Mouse (Mus musculus): ENCODE data around the gene Isy1. TPM values are rescaled to one million over a fixed set of nuclear protein-coding genes. Genes with fewer than 3 reads are reported as not detected.

The Isy1 gene
- polyA plus RNA-seq, 1 experiment, result 44.4 TPM

- no peaks in the 10 kb centered on the region for H3K79me2 ChIP-seq (ENCODE audit: control insufficient read depth, insufficient read depth)
- H3ac ChIP-seq (ENCODE audit: control insufficient read depth, insufficient read length, low read depth), result no peak overlapping the region
- TF ChIP-seq MYOG (IDR thresholded peaks at IDR 0.05; ENCODE audit: control insufficient read depth, extremely low read depth, insufficient read length), result no peak
- no peaks in the 10 kb centered on the region for H3K79me3 ChIP-seq (ENCODE audit: low read depth)
- H3K27me3 ChIP-seq (ENCODE audit: control insufficient read depth, insufficient read depth, insufficient read length), result no peaks in the 10 kb centered on the region
- H3K36me3 ChIP-seq (ENCODE audit: control insufficient read depth, insufficient read depth), result no peaks in the 10 kb centered on the region
- no peak overlapping the region for H3K4me3 ChIP-seq (ENCODE audit: insufficient read depth, poor library complexity, severe bottlenecking)
These were observed 42.2 kb downstream of the Isy1 start for GRCm38 (mm10) chr6:87796251-87796880.

- Histone ChIP-seq H3K79me3 (ENCODE audit: low read depth) (no peaks in the 10 kb centered on the region), H3ac (ENCODE audit: control insufficient read depth, insufficient read length, low read depth) (no peak overlapping the region), H3K27me3 (ENCODE audit: control insufficient read depth, insufficient read depth, insufficient read length) (no peaks in the 10 kb centered on the region), H3K79me2 (ENCODE audit: control insufficient read depth, insufficient read depth) (no peaks in the 10 kb centered on the region), H3K36me3 (ENCODE audit: control insufficient read depth, insufficient read depth) (no peaks in the 10 kb centered on the region), H3K4me3 (ENCODE audit: insufficient read depth, poor library complexity, severe bottlenecking) (no peak overlapping the region)
- TF ChIP-seq CTCF (IDR thresholded peaks at IDR 0.05; ENCODE audit: control insufficient read depth, insufficient read depth, insufficient read length), result no peak
- no peak for TF ChIP-seq MAX (IDR thresholded peaks at IDR 0.05)
- no peak for TF ChIP-seq MYOD1 (IDR thresholded peaks at IDR 0.05; ENCODE audit: control insufficient read depth, insufficient read length, low read depth)
These were observed 43.0 kb downstream of the Isy1 start for GRCm38 (mm10) chr6:87795385-87796150.

- no peak for TF ChIP-seq MYOG (IDR thresholded peaks at IDR 0.05; ENCODE audit: control insufficient read depth, extremely low read depth, insufficient read length)
- TF ChIP-seq CEBPB (IDR thresholded peaks at IDR 0.05; ENCODE audit: low read depth), result no peak
- TF ChIP-seq FOSL1 (IDR thresholded peaks at IDR 0.05; ENCODE audit: insufficient read depth, low read length, poor library complexity, severe bottlenecking), result no peak
- no peak for TF ChIP-seq MAX (IDR thresholded peaks at IDR 0.05)
- TF ChIP-seq CTCF (IDR thresholded peaks at IDR 0.05; ENCODE audit: control insufficient read depth, insufficient read depth, insufficient read length), result no peak
- no peak for TF ChIP-seq USF1 (IDR thresholded peaks at IDR 0.05; ENCODE audit: low read depth)
- TF ChIP-seq MYOD1 (IDR thresholded peaks at IDR 0.05; ENCODE audit: control insufficient read depth, insufficient read length, low read depth), result no peak
- no peak overlapping the region for H3ac ChIP-seq (ENCODE audit: control insufficient read depth, insufficient read length, low read depth)
- H3K27me3 ChIP-seq (ENCODE audit: control insufficient read depth, insufficient read depth, insufficient read length), result no peaks in the 10 kb centered on the region
- no peak overlapping the region for H3K4me3 ChIP-seq (ENCODE audit: insufficient read depth, poor library complexity, severe bottlenecking)
- H3K79me3 ChIP-seq (ENCODE audit: low read depth), result no peaks in the 10 kb centered on the region
- H3K79me2 ChIP-seq (ENCODE audit: control insufficient read depth, insufficient read depth), result no peaks in the 10 kb centered on the region
- H3K36me3 ChIP-seq (ENCODE audit: control insufficient read depth, insufficient read depth), result no peaks in the 10 kb centered on the region
These were observed 44.6 kb downstream of the Isy1 start for GRCm38 (mm10) chr6:87793821-87794510.

- no peak overlapping the region for H3K4me3 ChIP-seq (ENCODE audit: insufficient read depth, poor library complexity, severe bottlenecking)
- no peak overlapping the region for H3ac ChIP-seq (ENCODE audit: control insufficient read depth, insufficient read length, low read depth)
- no peaks in the 10 kb centered on the region for H3K27me3 ChIP-seq (ENCODE audit: control insufficient read depth, insufficient read depth, insufficient read length)
These were observed 46.8 kb downstream of the Isy1 start for GRCm38 (mm10) chr6:87791826-87792225.

GRCm38 (mm10) chr6:87790779-87791480 lies 47.7 kb downstream of the Isy1 start:
- H3ac ChIP-seq (ENCODE audit: control insufficient read depth, insufficient read length, low read depth), result no peak overlapping the region
- no peaks in the 10 kb centered on the region for H3K79me3 ChIP-seq (ENCODE audit: low read depth)
- H3K36me3 ChIP-seq (ENCODE audit: control insufficient read depth, insufficient read depth), result no peaks in the 10 kb centered on the region
- no peak for TF ChIP-seq MYOD1 (IDR thresholded peaks at IDR 0.05; ENCODE audit: control insufficient read depth, insufficient read length, low read depth)
- TF ChIP-seq USF1 (IDR thresholded peaks at IDR 0.05; ENCODE audit: low read depth), result no peak
- TF ChIP-seq FOSL1 (IDR thresholded peaks at IDR 0.05; ENCODE audit: insufficient read depth, low read length, poor library complexity, severe bottlenecking), result no peak
- TF ChIP-seq MYOG (IDR thresholded peaks at IDR 0.05; ENCODE audit: control insufficient read depth, extremely low read depth, insufficient read length), result no peak
- TF ChIP-seq CEBPB (IDR thresholded peaks at IDR 0.05; ENCODE audit: low read depth), result no peak
- no peak for TF ChIP-seq MAX (IDR thresholded peaks at IDR 0.05)
- no peaks in the 10 kb centered on the region for H3K79me2 ChIP-seq (ENCODE audit: control insufficient read depth, insufficient read depth)
- H3K4me3 ChIP-seq (ENCODE audit: insufficient read depth, poor library complexity, severe bottlenecking), result no peak overlapping the region
- no peaks in the 10 kb centered on the region for H3K27me3 ChIP-seq (ENCODE audit: control insufficient read depth, insufficient read depth, insufficient read length)

More at GRCm38 (mm10) chr6:87791826-87792225, 46.8 kb downstream of the Isy1 start:
- Histone ChIP-seq H3K79me2 (ENCODE audit: control insufficient read depth, insufficient read depth) (no peaks in the 10 kb centered on the region), H3K36me3 (ENCODE audit: control insufficient read depth, insufficient read depth) (no peaks in the 10 kb centered on the region), H3K79me3 (ENCODE audit: low read depth) (no peaks in the 10 kb centered on the region)
- TF ChIP-seq FOSL1 (IDR thresholded peaks at IDR 0.05; ENCODE audit: insufficient read depth, low read length, poor library complexity, severe bottlenecking) (no peak), CEBPB (IDR thresholded peaks at IDR 0.05; ENCODE audit: low read depth) (no peak), CTCF (IDR thresholded peaks at IDR 0.05; ENCODE audit: control insufficient read depth, insufficient read depth, insufficient read length) (no peak), MYOD1 (IDR thresholded peaks at IDR 0.05; ENCODE audit: control insufficient read depth, insufficient read length, low read depth) (no peak), MAX (IDR thresholded peaks at IDR 0.05) (no peak), USF1 (IDR thresholded peaks at IDR 0.05; ENCODE audit: low read depth) (no peak), MYOG (IDR thresholded peaks at IDR 0.05; ENCODE audit: control insufficient read depth, extremely low read depth, insufficient read length) (no peak)
